Mouse (Mus musculus) MEL-GATA-1-ER (cell line): ENCODE results near the gene Zdhhc8.

Experiments used
- DNase-seq: peaks from one replicate; pipeline ENCODE4 v3.0.0-alpha.2; 2012; ENCODE audit warnings: low read depth; ENCODE audit errors: extremely low read depth

Zdhhc8 gene

DNA sequence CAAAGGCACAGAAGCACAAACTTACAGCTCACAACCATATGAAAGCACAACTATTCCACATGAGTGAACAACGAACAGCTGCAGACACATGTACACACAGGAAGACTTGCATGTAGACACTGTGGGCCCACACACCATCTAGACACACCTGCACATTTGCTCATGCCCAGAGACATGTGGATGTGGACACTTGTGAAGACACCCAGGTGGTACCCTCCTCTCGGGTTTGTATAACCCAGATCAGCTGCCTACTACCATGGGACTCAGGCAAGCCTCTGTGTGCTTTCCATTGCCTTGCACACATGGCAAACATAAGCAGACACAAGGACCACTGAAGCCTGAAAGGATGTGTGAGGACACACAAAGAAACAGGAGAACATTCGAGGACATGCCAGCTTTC is 3.9 kb downstream of the Zdhhc8 start:
- DNase-seq: no peak

- no peak for DNase-seq
Measured at GRCm38 (mm10) chr16:18230617-18231016, 4.3 kb downstream of the Zdhhc8 start.

DNA sequence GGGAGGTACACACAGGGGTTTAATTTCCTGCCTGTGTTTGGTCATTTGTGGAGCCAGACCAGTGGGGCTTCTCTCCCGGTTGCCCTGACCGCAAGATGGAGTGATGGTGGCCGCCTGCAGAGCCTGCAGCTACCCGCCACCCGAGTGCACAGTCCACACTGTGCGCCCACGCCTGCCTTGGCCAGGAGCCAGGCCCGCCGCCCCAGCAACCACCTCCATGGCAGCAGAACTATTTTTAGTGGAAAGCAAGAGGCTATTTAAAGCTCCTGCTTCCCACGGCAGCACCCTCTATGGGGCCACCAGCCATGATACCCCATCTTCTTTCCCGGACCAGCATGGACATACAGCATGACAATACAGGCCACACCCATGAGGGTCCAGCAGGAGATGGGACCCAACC is 5.3 kb downstream of the Zdhhc8 start:
- no peak for DNase-seq

DNA sequence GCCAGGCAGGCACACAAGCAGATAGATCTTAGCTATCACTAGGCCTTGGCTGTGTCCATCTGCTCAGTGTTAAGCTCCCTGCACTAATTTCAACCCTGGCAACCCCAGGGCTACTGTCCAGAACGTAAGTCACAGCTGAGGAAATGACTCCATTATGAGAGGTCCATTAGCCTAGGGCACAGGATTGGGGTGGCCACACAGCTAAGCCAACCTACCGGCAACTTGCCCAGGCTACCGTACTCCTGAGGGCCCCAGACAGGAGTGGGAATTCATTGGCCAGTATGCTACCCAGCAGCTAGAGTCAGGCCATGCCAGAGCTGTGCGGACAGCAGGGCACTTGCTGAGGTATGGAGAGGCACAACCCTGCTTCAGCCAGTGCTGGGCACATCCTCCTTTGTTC is 6.1 kb downstream of the Zdhhc8 start:
- DNase-seq: no peak

DNA sequence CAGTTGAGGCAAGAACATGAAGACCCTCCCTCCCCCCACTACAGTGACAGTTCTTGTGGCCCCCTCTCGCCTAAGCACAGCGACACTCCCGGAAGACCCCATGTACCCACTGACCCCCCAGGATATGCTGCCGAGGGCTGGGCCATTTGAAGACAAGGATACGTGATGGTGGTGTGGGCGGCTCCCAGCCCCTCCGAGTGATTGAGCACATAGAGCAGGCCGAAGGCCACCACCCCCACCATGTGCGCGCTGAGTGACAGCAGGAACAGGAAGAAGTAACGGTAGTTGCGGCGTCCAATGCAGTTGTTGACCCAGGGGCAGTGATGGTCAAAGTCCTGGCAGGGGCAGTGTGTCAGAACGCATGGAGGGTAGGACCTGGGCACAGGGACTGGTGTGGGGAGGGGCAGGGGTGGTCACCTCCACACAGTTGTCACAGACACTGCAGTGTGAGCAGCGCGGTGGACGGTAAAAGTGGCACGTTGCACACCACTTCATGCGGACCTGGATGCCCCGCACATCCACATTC is 7.0 kb downstream of the Zdhhc8 start:
- DNase-seq: no peak

GRCm38 (mm10) chr16:18227187-18227586 is 7.7 kb downstream of the Zdhhc8 start:
- no peak for DNase-seq

DNA sequence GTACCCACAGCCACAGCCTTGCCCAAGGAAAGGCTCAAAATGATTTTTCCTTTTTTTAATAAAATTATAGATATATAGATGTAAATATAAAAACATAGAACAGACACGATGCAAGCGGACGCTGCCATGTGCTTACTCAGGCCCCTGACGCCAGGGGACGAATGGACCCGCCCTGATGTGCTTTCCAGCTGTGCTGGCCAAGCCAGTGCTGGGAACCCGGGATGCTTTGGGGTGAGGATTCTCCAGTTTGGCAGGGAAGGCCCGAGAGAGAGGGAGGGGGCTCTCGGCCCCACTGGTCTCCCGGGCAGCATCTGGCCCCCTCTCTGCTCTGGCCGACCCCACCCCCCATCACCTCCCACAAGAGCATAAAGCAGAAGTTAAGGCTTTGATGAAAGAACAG is 12.7 kb downstream of the Zdhhc8 start:
- no peak for DNase-seq

DNA sequence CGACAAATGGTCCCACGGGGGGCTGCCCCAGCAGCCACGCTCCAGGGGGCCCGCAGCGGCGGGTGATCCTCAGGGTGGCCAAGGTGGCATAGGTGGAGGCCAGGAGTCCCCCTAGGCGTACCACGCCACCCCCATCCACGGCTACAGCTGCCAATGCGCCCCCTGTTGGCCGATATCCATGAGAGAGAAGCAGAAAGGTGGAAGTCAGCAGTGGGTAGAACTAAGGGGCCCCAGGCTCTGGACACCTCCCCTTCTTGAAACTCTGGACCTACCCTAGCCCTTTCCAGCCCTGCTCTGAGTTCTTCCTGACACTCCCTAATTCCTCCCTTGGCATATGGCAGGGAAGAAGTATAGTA is 13.4 kb downstream of the Zdhhc8 start:
- DNase-seq: no peak

- no peak for DNase-seq
Measured at GRCm38 (mm10) chr16:18220856-18221542, 13.9 kb downstream of the Zdhhc8 start.

GRCm38 (mm10) chr16:18220001-18220400 is 14.9 kb downstream of the Zdhhc8 start:
- no peak for DNase-seq

GRCm38 (mm10) chr16:18218580-18218996 is 16.3 kb downstream of the Zdhhc8 start:
- no peak for DNase-seq

DNA sequence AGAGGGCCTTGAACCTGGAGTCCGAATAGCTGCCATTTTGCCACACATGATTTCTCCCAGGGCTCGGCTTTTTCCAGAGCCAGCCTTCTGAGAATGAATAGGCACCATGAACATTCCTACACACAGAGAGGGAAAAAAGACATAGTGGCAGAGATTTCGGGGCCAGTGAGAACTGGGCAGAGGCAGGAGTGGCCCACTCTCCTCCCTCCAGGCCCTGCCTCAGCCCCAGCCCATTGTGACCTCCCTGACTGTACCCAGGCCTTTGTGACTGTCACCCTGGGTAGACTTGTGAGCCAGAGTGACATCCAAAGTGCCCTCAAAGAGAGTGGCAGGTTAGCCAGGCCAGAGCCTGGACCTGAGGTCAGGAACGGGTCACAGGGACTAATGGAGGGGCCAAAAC is 17.4 kb downstream of the Zdhhc8 start, which contains the start of gene Ccdc188:
Ccdc188 (plus strand) TSS at position 301 of the 400 bp plus-strand sequence.
- no peak for DNase-seq

GRCm38 (mm10) chr16:18214858-18215257 is 20.1 kb downstream of the Zdhhc8 start:
- DNase-seq: no peak

- DNase-seq: no peak
Measured at GRCm38 (mm10) chr16:18213689-18214088, 21.2 kb downstream of the Zdhhc8 start.

GRCm38 (mm10) chr16:18211417-18212171 is 23.3 kb downstream of the Zdhhc8 start:
- DNase-seq: peak; percentile 39

DNA sequence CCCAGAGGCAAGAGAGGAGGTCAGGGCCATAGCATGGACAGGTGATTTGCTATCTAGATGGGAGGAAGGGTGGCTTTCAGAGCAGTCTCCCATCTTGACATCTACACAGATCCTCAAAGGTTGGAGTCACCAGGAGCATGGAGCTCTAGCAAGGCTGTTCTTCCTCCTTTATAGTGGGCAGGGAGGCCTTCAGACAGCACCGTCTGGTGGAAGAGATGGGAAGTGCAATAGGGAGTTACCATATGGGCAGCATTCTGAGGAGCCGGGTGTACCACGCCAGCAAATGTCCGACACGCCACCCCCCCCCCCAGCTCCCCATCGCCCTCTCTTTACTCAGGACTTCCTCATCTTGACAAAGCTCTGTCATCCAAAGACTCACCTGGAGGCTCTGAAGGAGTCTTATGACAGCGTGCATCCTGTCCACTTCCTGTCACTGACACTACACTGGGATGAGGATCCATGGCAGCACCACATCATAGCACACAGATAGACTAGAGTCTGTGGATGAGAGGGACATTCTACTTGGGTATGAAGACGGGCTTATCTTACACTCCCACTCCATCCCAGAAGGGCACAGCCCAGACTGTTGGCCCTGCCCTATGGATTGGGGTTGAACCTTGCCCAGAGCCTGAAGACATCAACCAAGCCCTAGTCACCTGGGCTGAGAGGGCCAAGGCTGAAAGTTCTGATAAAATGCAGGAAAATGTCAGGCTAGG is 24.1 kb downstream of the Zdhhc8 start:
- DNase-seq: peak; percentile 52

DNA sequence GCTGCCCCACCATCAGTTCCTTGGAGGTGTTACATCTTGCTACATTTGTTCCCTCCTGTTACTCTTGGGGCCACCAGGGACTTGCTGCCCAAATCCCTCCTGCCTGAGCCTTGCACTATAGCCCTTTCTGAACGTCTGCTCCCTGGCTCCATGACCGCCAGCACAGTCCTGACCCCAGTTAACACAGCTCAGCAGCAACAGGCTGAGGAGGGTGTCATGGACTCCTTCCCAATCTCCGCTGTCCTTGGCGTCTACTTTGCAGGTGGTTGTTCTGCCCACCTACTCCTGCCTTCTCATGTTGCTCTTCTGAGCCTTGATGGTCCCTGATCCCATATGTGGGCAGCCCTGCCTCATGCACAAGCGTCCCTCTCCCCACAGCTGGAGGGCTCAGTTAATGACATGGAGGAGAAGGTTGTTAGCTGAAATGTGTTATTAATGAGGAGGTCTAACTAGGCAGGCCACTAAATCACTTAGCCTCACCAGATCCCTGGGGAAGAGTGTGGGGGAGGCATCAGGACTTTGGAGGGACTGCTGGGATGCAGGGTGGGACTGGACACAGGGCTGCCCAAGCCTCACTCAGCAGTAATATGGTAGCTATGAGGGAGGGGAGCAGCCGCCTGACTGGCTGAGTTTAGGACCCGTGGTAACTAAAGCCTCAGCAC is 31.4 kb downstream of the Zdhhc8 start:
- no peak for DNase-seq

GRCm38 (mm10) chr16:18202061-18202460 is 32.9 kb downstream of the Zdhhc8 start:
- no peak for DNase-seq

- DNase-seq: no peak
Measured at GRCm38 (mm10) chr16:18201620-18202019, 33.3 kb downstream of the Zdhhc8 start.

DNA sequence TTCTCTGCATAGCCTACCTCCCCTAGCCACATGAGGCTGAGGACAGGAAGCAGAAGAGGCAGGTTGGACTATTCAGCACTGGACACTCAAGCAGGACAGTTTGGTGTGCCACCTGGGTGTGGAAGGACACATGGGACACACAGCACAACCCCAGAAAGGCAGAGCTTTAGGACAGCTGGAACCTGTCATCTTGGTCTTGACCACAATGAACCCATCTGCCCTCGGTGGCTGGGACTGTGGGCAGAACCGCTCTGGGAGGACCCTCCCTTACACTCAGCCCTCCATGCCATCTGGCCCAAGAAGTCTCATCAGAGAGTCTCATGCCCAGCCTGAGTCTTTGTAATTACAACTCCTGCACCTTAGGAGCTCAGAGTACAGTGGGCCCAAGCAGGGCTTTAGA is 34.9 kb downstream of the Zdhhc8 start:
- no peak for DNase-seq

DNA sequence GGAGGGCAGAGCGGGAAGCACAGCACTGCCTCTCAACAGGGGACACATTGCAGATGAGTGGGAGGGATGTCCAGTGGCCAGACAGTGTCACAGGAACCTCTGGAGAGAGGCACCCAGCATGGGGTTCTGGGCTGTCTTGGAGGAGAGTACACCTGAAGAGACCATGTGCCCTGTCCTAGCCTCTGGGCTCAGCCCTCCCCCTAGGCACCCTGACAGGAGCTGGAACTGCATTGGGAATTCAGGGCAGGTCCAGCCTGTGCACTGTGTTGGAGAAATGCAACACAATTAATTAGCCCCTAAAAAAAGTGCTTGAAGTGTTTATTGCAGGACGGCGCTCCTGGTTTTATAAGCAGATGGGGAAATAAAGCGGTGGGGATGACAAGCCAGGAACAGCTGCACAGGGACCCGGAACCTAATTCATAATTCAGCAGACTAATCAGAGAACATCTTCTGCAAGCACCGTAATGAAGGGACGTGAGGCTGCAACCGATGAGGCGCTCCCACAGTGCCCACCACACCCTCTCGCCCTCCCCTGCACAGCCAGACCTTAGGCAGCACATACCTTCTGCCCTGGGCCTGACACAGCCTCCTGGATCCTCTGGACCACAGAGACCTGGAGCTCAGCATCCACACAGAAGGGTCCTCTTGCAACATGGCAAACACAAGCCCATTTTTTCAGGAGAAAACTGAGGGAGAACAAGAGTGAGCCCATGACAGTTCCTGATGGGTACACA is 36.4 kb downstream of the Zdhhc8 start:
- DNase-seq: no peak
